Mouse (Mus musculus): ENCODE data around the gene Kcnh7.

DNA sequence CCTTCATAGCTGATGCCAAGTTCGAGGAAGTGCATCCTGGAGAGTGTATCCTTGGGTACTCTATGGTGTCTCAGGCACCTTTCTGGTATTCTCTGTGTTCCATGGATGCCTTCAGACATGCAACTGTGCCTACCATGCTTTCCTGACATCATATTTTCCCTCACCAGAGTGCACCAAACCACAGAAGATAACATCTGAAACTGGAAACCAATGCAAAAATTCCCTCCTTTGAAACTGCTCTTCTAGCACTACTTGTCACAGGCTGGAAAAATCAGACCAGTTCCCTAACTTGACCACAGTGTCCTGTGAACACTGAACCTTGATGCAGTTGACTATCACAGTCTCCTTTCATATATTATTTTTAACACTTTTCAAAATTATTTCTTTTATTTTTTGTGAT lies 474.5 kb downstream of the Kcnh7 start:
- TF ChIP-seq EP300 (IDR thresholded peaks at IDR 0.05) (no peak), CTCF (IDR thresholded peaks at IDR 0.05) (no peak)
